Mouse (Mus musculus): ENCODE measurements at regions not wholly inside any gene's neighbourhood (a gene's known extent, or its start where the extent isn't known, plus 50 kb on each side); places are given as distances from the start of the nearest gene placed in this dataset.

DNA sequence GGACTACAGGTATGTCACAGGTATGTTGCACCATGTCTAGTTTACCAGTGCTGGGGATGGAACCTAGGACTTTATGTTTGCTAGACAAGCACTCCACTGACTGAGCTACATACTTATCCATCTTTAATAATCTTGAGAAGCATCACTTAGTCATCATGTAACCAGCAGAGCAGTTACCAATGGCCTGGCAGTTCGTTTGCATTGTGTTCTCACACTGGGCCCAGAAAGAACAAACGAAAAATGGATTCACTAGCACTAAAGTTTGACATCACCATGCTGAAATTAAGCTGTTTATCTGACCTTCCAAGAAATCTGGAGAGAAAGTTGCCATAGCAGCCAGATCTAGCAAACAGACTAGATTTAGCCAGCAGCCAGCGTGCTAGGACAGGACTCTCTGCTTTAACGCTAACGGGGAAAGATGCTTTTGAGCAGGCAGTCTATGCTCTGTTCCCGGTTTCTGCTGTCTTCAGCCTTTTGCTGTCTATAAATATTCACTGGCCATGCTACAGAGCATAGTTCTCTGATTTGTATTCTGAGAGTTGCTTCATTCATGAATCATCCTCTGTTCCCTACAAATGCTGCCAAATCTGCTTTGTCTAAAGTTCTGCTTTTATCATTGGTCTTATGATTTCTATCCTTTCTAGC lies 229.6 kb downstream of the Qdpr start:
- TF ChIP-seq CTCF (IDR thresholded peaks at IDR 0.05; ENCODE audit: control insufficient read depth, insufficient read depth, low read length) (no peak), POLR2A (IDR thresholded peaks at IDR 0.05; ENCODE audit: borderline replicate concordance, control insufficient read depth, low read depth, low read length) (no peak)
